Mouse (Mus musculus) cerebellum, adult 11 months (tissue): ENCODE data around the gene Pfkl.
"Not testable (repeated sequence)": the region's sequence is repeated elsewhere in the genome, so short reads cannot be mapped to it uniquely, and the experiment has no call there.

ENCODE experiments used
- DNase-seq: peaks from one replicate; pipeline ENCODE4 v3.0.0; 2022

Pfkl gene

DNA sequence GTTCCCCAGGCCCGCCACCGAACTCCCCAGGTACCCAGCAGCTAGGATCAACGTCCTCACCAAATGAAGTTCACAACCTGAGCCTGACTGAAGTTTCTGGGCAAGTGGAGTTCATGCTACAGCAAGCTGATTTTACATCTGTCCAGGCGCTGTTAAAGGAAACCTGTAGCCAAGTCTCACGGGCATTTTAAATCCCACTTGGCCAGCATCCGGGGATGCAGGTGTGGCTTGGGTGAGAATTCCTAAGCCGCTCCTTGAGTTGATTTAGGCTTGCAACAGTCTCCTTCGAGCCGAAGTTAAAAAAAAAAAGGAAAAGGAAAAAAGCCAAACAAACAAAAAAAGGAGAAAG is at the start of gene Pfkl:
Gene Pfkl (minus strand): TSS at position 139 of the 349 bp plus-strand sequence.
- no peak for DNase-seq

DNA sequence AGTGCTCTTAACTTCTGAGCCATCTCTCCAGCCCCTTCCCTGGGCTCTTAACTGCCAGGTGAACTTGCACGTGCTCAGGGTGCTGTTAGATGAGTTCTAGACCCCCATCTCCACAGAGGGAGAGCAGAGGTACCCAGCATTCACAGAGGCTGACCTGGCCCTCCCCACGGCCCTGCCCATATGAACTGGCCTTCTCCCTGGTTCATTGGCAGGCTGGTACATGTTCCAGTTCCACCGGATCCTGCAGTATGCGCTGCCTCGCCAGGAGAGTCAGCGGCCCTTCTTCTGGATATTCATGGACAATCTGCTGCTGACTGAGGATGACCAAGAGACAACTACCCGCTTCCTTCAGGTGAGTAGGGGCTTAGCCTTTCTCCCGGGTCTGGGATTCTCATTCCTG is 47.2 kb upstream of the Pfkl start:
- no peak for DNase-seq

DNA sequence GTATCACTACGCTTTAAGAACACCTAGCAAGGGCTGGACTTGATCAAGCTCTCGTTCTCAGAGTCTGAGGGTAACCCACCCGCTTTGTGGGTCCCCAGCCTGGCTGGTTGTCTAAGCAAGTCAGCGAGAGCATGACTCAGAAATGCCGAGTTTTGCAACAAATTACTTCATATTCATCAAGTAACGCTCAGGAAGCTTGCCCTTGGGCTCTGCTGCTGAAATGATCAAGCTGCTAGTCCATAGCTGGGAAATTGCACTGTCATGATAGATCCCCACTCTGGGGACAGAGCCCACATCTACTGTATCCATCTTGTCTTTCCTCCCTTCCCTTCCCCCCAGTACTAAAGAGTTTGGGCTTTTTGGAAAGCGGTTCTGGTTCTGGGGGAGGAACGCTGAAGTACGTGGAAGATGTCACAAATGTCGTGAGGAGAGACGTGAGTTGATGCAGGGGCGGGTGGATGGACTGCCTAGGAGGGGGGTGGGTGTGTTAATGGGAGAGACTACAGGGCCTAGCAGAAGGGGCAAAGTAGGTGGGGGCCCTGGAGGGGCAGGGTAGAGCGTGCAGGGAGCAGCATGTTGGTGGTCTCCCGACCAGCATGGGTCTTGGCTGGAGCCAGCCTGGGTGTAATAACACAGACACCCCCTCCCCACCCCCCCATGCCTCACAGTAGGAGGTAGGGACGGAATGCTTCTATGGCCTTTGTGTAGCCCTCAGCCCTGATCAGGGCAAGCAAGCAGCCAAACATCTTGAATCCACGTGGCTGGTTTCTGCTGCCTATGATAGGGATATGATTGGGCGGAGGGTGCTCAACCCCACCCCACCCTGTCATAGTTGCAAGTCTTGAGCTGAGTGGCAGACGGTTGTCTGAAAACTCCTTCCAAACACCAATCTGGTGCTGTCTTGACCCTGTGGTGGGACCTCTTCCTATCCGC is 45.0 kb upstream of the Pfkl start:
- DNase-seq: no peak

DNA sequence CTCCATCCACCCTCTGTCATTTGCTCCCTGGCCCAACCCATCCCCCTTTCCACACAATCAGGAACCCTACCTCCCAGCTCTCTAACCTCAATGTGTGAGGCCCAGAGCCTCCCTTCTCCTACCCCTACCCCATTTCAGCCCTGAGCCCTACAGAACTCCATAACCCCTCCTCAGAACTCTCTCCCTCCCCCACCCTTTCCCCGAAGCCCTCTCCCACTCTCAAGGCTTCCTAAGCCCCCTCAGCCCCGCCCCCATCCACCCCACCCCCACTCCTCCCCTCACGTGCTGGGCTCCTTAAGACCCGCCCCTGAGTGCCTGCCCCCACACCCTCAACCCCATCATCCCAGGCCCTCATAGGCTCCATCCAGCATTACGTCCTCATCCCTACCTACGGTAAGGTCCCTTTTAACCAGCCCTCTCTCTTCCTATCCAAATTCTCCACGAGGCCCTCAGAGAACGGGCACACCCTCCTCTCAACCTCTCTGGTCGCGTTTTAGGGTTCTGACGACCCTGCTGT is 39.7 kb upstream of the Pfkl start:
- DNase-seq: no peak

DNA sequence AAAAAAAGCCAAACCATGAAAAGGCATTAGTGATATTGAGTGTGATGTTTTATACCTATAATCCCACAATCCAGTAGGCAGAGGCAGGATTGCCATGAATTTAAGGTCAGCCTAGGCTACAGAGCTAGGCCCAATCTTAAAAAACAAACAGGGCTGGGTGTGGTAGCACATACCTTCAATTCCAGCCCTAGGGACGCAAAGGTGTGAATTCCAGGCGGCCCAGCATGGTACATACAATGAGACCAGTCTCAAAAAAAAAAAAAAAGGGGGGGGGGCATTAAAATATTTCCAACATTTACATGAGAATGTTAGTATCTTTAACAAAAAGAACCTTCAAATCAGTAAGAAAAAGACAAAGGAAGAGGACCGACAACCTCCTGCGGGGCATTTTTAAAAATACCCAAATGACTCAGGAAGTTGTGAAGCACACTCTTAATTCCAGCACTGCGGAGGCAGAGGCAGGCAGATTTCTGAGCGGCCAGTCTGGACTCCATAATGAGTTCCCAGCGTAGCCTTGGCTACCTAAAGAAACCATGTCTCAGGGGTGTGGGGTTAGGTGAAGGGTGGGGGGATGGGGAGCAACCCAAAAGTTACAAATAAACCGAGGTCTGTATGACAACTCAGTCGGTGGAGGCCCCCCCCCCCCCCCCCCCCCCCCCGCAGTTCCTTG is 38.3 kb upstream of the Pfkl start:
- no peak for DNase-seq

DNA sequence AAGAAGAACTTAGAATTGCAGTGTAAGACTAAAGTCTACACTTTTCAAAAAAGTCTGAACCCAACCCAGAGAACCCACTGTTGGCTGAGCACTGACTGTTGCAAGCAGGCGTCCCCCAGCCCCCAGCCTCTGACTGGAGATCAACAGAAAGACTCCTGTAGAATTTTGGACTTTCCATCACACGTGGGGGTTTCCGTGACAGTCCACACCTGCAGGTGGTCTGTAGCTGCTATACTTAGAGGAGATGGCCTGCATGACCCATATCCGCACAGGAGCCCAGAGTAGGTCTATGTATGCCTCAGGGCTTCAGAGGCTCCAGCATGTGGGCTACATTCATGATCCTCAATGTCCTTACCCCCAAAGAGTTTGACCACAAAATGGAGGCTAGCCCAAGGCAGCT is 36.5 kb upstream of the Pfkl start:
- DNase-seq: no peak

DNA sequence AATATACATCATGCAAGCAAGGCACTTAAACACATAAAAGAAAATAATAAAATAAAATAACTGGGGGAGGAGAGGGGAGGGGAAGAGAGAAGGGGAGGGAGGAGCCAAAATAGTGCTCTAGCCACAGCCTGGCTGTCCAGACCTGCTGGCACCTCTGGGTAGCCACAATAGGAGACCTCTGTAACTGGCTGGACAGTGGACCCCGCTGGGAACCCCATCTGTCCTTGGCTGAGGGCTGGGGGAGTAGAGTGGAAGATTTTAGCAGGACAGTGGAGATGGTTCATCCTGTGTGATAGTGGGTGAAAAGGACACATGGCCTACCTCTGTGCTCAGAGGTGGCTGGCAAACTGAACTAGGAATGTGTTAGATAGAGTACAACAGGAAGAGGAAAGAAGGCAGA is 34.6 kb upstream of the Pfkl start:
- DNase-seq: no peak

DNA sequence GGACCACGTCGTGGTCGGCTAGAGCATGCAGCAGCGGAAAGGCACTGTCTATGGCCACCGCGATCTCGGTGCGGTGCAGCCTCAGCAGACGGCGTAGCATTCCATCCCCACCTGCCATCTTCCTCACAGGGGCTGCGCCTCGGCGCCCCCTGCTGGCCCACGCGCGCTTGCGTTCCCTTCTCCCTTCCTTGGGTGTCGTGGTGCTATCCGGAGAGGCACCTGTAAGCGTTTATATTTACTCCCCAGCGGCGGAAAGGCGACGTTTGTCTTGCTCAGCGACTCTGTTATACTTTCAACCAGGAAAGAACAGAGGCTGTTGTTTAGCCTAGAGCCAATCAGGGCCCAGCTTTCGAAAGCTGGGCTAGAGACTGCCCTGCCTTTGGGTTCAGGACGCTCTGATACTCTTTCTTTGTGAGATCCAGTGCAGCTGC is 33.5 kb upstream of the Pfkl start, which contains the start of gene Aire:
Gene Aire (minus strand): TSS at position 205 of the 431 bp plus-strand sequence.
- DNase-seq: peak; percentile 28

DNA sequence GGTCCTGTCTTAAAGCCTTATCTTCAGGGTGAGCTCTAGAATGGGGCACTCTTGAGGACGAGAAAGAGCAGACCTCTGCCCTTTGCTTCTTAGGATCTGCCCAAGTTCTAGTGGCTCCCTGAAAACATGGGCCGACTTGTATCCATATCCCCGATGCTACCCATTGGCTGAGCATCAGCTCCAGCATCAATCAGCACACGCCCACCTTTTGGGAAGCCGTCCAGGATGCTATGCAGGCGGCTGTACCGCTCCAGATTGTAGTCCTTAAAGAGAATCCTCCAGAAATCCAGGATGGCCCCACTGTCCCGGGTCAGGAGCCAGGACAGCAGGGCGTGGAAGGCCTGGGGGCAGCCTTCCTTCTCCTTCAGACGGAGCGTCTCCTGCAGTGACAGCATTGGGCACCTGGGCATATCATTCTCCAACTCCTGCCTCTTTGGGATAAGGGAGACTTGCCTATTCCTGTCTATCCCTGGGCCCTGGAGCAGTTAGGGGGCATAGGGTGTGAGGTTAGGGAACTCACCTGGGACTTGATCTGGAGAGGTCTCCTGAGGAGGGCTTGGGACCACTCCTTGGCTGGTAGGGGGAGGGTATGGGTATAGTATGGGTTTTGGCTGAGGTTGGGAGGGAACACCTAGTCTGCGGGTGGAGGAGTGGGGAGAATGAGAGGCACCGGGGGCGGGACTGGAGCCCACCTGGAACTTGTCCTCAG is 33.0 kb upstream of the Pfkl start:
- no peak for DNase-seq

DNA sequence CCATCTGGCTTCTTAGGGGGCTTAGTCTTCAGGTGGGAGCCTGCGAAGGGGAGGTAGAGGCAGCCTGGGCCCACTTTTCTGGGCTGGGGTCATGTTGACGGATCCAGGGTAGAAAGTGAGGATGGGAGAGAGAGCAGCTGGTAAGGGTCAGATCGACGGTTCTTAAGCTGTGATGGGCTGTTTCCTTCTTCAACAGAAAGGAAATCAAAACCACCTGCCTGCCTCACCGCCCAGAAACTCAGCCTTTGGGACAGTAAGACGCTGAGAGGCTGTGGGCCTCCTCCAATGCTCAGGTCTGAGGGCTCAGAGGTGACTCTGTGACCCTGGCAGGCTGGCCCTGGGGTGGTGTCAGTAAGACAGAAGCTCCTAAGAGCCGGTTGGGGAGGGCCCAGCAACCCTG is 32.2 kb upstream of the Pfkl start:
- DNase-seq: no peak

DNA sequence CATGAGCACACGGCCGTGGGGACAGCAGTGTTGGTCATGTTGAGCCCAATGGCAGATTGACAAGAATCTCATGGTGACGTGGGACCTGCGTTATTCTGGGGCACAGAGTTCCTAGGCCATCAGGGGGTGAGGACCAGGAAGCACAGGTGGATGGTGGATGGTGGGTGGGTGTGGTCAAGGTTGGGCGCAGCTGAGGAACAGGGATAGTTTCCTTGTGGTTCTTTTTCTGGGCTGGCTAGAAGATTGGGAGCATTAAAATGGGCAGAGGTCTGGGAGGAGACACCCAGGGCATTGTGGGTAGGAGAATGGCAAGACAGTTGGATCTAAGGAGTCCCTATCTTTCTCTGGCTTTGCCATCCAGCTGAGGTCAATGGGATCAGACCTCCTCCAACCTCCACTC is 31.8 kb upstream of the Pfkl start, which contains the start of gene Dnmt3l:
Gene Dnmt3l (plus strand): TSS at position 301 of the 400 bp plus-strand sequence.
- DNase-seq: no peak

DNA sequence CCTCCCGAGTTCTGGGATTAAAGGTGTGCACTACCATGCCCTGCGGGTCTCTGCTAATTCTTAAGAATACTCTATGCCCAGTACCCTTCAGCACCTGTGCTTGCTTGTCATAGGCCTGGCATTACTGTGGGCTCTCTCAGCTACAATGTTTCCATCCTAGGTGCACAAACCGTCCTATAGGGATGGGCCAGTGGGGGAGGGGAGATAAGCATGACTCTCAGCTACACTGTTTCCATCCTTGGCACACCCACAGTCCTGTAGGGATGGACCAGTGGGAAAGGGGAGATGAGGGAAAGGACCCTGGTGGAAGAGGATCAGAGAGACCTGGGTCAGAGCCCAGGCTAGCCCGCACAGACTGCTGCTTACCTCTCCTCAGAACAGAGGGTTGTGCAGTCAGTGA is 27.3 kb upstream of the Pfkl start:
- DNase-seq: no peak

DNA sequence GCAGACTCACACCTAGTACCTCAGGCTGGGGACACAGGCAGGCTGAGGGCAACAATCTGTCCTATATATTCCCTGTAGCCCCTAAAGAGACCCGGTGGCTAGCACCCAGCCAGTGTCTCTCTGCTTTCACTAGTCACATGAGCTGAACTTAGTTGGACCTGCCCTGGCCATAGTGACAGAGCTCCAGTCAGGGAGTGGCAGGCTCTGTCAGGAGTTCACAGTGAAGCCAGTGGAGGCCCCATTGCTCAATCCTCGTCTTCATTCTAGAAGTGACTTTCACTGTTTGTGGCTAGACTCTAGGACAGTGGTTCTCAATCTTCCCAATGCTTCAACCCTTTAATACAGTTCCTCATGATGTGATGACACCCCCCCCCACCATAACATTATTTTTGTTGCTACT is 22.1 kb upstream of the Pfkl start:
- DNase-seq: no peak

DNA sequence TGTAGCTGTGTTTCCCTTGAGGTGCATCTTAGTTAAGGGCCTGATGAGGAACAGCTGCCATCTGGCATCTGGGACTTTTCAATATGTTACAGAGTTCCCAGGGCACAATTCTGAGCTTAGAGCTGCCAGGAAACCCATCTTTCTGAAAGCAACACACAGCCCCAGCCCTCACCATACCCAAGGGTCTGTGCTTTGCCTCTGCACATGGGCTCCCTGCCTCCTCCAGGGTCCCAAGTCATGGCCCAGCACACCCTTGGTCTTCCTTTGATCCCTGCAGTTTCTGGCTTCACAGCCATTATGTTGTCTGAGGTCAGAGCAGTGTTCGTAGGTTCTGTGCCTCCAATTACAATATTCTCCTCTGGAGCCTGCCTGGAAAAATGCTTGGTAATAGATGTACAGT is 19.2 kb upstream of the Pfkl start:
- no peak for DNase-seq

DNA sequence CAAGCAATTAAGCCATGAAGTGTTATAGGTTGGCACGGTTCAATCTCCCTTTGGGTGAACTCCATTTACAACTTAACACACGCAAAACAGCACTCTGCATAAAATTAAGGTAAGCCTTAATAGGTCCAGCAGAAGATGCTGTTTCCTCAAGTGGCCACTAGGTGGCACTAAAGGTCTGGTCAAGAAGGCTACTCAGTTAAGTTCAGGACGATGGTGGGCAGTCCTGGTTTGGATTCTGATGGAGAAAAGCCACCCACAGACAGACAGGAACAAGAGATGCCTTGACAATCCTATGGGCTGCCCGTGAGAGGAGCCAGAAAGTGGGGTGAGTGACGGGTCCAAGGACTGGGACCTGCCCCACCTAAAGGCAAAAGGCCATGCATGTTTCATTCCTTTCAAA is 18.2 kb upstream of the Pfkl start:
- DNase-seq: peak; percentile 50

DNA sequence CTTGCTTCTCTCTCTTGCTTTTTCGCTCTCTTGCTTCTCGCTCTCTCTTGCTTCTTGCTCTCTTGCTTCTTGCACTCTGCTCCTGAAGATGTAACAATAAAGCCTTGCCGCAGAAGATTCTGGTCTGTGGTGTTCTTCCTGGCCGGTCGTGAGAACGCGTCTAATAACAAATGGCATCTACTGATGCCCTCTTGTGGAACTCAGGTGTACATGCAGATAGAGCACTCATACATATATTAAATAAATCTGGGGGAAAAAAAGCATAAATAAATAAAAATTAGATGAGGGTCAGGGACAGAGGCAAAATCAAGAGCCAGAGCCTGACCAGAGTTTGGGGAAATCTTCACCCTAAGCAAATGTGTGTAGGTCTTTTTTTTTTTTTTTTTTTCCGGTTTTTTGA is 15.6 kb upstream of the Pfkl start:
- DNase-seq: not testable (repeated sequence)

DNA sequence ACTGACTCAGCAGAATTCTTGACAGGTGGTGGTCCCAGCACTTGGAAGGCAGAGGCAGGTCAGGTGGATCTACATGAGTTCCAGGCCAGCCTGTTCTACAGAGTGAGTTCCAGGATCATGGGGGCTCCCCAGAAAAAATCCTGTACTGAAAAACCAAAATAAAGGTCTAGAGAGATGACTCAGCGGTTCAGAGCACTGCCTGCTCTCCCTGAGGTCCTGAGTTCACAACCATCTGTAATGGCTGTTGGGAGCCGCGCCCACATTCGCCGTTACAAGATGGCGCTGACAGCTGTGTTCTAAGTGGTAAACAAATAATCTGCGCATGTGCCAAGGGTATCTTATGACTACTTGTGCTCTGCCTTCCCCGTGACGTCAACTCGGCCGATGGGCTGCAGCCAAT is 10.1 kb upstream of the Pfkl start:
- DNase-seq: not testable (repeated sequence)

DNA sequence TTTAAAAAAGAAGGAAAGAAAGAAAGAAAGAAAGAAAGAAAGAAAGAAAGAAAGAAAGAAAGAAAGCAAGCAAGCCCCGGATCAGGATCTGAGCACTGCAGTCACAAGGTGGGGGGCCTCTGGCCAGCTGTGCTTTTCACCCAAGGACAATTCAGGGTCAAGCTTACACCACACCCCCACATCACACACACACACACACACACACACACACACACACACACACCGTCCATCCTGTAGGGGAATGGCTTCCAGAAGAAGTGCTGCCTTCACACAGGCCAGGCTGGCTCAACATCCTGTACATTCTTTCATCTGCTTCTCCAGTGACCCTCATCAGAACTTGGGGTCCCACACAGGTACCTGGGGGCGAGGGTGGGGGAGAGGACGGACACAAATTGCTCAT is 9.4 kb upstream of the Pfkl start:
- no peak for DNase-seq

DNA sequence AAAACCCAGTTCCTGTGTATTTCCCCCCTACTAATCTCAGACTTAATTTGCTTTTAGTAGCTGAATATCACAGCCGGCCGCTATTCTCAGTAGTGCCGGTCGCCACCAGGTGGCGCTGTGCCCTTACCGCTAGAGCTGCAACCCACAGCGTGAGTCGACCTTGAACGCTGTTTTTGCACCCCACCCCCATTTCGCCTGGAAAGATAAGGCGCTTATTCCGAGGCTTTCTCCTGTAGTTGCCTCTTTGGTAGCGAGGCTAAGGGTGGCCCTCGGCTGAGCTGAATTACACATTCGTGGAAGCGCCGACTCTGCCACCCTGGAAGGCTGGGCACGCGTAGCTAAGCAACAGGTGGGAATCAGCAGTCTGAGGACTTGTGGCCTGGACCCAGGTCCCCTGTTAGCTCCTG is 8.9 kb upstream of the Pfkl start:
- peak; percentile 64 for DNase-seq

DNA sequence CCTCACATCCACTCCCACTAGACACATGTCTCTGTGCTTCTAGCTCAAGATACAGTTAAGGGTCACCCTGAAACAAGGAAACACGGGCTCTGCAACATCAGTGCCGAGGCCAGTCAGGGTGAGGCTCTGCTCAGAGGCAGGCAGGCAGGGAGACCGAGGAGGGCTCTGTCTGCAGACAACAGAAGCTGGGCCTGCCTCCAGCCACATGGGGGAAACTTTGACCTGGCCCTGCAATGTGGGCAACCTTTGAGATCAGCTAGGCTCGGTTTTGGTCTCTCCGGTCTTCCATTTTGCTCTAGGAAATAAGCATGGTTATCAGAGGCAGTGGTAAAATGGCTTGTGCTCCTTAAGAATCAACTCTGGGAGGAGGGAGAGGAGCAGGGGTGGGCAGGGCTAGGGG is 6.5 kb upstream of the Pfkl start:
- DNase-seq: no peak

DNA sequence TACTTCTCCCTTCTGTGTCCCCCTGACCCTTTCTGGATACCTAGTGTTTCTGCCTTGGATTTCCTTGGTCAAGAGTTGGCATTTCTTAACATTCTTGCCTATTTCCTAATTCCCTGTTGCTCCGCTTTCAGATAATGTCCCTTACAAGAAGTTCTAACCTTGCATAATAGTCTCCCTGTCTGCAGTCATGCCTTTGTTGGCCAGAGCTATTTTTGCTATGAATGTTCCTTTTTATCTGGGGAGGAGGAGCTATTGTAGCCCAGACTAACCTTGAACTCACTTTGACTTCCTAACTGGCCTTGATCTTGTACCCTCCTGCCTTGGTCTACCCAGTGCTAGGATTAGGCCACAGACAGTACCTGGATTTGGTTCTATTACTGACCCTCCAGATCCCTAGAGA is 5.6 kb upstream of the Pfkl start:
- DNase-seq: no peak

DNA sequence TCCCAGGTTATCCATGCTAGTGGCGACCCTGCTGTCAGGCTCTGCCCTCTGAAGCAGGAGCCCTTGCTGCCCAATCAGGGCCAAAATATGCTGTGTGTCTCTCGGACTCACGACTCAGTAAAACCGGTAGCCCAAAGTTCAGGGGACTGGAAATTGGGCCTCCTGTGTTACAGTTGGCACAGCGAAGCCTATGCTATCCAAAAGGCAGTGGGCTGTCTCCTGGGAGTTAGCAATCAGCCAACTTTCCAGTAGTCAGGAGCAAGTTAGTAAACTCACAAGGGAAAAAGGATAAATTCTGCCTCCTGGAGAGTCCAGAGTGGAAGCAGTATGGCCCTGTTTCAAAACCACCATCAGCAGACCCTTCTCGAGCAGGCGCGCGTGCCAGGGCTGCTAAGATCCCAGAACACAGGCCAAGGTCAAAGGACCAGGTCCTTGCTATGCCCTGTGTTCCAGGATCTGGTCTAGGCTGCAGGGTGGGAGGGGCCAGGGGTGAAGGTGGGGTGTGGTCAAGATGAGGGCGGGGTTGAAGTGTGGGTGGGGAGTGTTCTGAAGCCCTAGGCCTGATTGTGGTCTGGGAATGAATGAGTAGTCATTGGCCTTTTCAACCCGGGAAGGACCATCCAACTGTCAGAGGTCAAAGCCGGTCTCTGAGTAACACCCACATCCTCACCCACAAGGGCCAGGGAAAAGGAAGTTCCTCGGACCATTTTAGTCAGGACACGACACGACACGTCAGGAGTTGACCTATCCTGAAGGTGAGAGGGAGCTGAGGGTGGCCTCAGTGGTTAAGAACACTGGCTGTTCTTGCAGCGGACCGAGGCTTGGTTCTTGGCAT is 3.0 kb upstream of the Pfkl start:
- DNase-seq: no peak
